Mouse (Mus musculus): ENCODE measurements around the gene Fv1. TPM values are rescaled to one million over a fixed set of nuclear protein-coding genes. Genes with fewer than 3 reads are reported as not detected.

Fv1 gene
- polyA plus RNA-seq, 1 experiment from 2014 or later, result 5.2 TPM

DNA sequence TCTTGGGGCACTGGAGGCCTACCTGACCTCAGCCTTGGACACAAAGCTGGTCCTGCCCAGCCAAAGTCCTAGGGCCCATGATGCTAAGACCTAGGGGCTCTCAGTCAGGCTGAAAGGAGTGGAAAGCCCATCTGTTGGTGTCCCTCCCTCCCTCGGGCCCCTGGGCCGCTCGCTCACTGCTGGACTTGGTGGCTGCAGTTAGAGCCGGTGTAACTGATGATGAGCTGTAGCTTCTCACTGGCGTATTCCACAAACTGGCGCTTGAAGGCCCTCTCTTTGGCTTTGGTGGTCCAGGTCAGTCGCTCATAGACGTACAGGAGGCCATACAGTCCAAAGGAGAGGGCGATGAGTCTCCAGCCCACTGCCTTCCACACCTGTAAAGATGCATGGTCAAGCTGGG lies 9.8 kb downstream of the Fv1 start:
- Histone ChIP-seq H3K27ac (replicated peaks; ENCODE audit: low read depth, low read length) (no peak overlapping the region), H3K27me3 (replicated peaks; ENCODE audit: control insufficient read depth, insufficient read depth, low read length) (no peaks in the 10 kb centered on the region), H3K9ac (ENCODE audit: low read depth, low read length) (no peak overlapping the region), H3K4me1 (ENCODE audit: control insufficient read depth, insufficient read depth, low read length) (no peaks in the 10 kb centered on the region), H3K9me3 (ENCODE audit: control insufficient read depth, low read length) (no peaks in the 10 kb centered on the region), H3K4me2 (ENCODE audit: low read depth, low read length) (no peak overlapping the region), H3K36me3 (ENCODE audit: control insufficient read depth, insufficient read depth, low read length) (peaks cover 85% of the 10 kb centered on the region), H3K4me3 (ENCODE audit: low read depth, low read length) (no peak overlapping the region)
- no peak for ATAC-seq (ENCODE audit: low read depth)
- no peak for DNase-seq (ENCODE audit: low spot score)
- 94% methylated on average over 9 of the region's 9 CpGs for WGBS

DNA sequence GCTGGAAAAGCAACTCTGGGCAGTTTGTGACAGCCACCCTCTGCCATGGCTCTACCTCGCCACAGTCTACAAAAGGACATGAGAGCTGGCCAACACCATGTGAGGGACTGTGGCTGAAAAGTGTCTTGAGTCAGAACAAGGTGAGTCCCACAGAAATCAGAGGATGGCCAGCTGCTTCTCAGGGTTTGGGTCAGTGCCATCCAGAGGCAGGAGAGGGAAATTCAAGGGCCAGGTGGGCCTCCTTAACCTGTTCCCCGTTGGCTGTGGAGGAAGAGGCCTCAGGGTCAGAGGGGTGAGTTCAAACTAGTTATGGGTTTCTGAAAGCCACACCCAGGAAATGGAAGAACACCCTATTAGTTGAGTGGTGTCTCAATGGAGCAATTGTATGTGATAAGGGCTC lies 10.7 kb downstream of the Fv1 start:
- 67% methylated on average over 2 of the region's 2 CpGs for WGBS
- DNase-seq (ENCODE audit: low spot score), result no peak
- Histone ChIP-seq H3K27me3 (replicated peaks; ENCODE audit: control insufficient read depth, insufficient read depth, low read length) (no peaks in the 10 kb centered on the region), H3K9ac (ENCODE audit: low read depth, low read length) (no peak overlapping the region), H3K4me2 (ENCODE audit: low read depth, low read length) (no peak overlapping the region), H3K9me3 (ENCODE audit: control insufficient read depth, low read length) (no peaks in the 10 kb centered on the region), H3K4me1 (ENCODE audit: control insufficient read depth, insufficient read depth, low read length) (no peaks in the 10 kb centered on the region), H3K36me3 (ENCODE audit: control insufficient read depth, insufficient read depth, low read length) (peaks cover 81% of the 10 kb centered on the region), H3K27ac (replicated peaks; ENCODE audit: low read depth, low read length) (no peak overlapping the region), H3K4me3 (ENCODE audit: low read depth, low read length) (no peak overlapping the region)
- no peak for ATAC-seq (ENCODE audit: low read depth)

DNA sequence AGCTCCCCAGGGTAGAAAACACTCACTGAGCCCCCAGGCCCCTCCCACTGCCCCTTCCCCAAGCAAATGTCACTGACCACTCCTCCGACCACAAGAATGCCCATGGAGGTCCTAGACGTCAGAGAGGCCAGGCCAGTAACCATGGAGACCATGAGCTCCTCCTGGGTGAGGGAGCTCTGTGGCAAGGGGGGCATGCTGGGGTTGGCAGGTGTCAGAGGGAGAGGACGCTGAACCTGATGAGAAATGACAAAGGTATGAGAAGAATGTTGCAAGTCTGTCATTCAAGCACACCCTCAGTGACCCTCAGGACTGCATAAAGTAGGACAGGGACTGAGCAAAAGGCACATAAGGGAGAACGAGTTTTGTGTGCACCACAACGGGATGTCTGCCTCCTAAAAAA lies 11.1 kb downstream of the Fv1 start:
- Histone ChIP-seq H3K4me2 (ENCODE audit: low read depth, low read length) (no peak overlapping the region), H3K27ac (replicated peaks; ENCODE audit: low read depth, low read length) (no peak overlapping the region), H3K4me1 (ENCODE audit: control insufficient read depth, insufficient read depth, low read length) (no peaks in the 10 kb centered on the region), H3K9ac (ENCODE audit: low read depth, low read length) (no peak overlapping the region), H3K27me3 (replicated peaks; ENCODE audit: control insufficient read depth, insufficient read depth, low read length) (no peaks in the 10 kb centered on the region), H3K4me3 (ENCODE audit: low read depth, low read length) (no peak overlapping the region), H3K9me3 (ENCODE audit: control insufficient read depth, low read length) (no peaks in the 10 kb centered on the region), H3K36me3 (ENCODE audit: control insufficient read depth, insufficient read depth, low read length) (peaks cover 81% of the 10 kb centered on the region)
- ATAC-seq (ENCODE audit: low read depth) (no peak; the same call in 1 of the 2 replicates), DNase-seq (ENCODE audit: low spot score) (no peak)
- WGBS, result 58% methylated on average over 5 of the region's 5 CpGs

DNA sequence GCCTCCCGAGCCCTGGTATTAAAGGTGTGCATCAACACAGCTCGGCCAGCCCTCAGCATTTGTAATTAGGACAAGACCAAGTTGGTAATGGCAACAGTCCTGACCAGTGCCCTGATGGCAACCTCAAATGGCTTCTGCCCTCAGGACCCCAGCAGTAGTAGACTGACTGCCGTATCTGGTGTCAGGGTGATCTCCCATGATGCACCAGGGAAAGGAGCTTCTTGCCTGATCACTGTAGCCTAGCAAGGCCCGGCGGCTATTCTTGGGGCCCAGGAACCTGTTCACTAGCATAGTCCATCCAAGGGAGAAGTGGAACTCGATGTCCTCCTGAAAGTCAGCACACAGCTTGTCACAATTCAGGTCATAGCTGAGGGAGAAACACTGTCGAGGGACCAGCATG lies 13.0 kb downstream of the Fv1 start:
- H3K9me3 ChIP-seq (ENCODE audit: control insufficient read depth, low read length), result no peaks in the 10 kb centered on the region
- no peak for DNase-seq (ENCODE audit: low spot score)
- H3K9ac ChIP-seq (ENCODE audit: low read depth, low read length), result no peak overlapping the region
- peaks cover 81% of the 10 kb centered on the region for H3K36me3 ChIP-seq (ENCODE audit: control insufficient read depth, insufficient read depth, low read length)
- no peak overlapping the region for H3K4me3 ChIP-seq (ENCODE audit: low read depth, low read length)
- WGBS, result 94% methylated on average over 7 of the region's 7 CpGs
- no peak for ATAC-seq (ENCODE audit: low read depth)
- no peak overlapping the region for H3K27ac ChIP-seq (replicated peaks; ENCODE audit: low read depth, low read length)
- H3K4me2 ChIP-seq (ENCODE audit: low read depth, low read length), result no peak overlapping the region
- no peaks in the 10 kb centered on the region for H3K4me1 ChIP-seq (ENCODE audit: control insufficient read depth, insufficient read depth, low read length)
- H3K27me3 ChIP-seq (replicated peaks; ENCODE audit: control insufficient read depth, insufficient read depth, low read length), result no peaks in the 10 kb centered on the region

DNA sequence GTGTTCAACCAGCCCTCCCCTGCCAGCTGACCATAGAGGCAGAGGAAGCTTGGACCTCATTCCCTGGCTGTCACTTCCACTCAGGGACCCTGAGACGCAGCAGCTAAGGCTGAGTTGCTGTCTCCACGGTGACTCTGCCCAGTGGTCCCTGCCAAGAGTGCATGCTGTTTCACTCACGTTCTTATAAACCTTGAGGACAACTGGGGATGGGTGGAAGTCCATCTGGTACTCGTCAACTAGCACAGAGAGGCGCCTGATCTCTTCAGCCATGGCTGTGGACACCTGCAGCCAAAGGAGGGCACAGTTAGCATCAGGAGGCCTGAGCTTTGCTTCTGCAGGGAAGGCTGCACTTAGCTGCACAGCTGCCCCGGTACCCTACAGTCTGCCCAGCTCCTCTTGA lies 14.3 kb downstream of the Fv1 start:
- Histone ChIP-seq H3K9me3 (ENCODE audit: control insufficient read depth, low read length) (no peaks in the 10 kb centered on the region), H3K4me3 (ENCODE audit: low read depth, low read length) (no peak overlapping the region), H3K27ac (replicated peaks; ENCODE audit: low read depth, low read length) (no peak overlapping the region), H3K4me2 (ENCODE audit: low read depth, low read length) (no peak overlapping the region), H3K36me3 (ENCODE audit: control insufficient read depth, insufficient read depth, low read length) (peaks cover 84% of the 10 kb centered on the region), H3K4me1 (ENCODE audit: control insufficient read depth, insufficient read depth, low read length) (no peaks in the 10 kb centered on the region), H3K9ac (ENCODE audit: low read depth, low read length) (no peak overlapping the region), H3K27me3 (replicated peaks; ENCODE audit: control insufficient read depth, insufficient read depth, low read length) (no peaks in the 10 kb centered on the region)
- 79% methylated on average over 6 of the region's 6 CpGs for WGBS
- DNase-seq (ENCODE audit: low spot score) (no peak), ATAC-seq (ENCODE audit: low read depth) (no peak)

DNA sequence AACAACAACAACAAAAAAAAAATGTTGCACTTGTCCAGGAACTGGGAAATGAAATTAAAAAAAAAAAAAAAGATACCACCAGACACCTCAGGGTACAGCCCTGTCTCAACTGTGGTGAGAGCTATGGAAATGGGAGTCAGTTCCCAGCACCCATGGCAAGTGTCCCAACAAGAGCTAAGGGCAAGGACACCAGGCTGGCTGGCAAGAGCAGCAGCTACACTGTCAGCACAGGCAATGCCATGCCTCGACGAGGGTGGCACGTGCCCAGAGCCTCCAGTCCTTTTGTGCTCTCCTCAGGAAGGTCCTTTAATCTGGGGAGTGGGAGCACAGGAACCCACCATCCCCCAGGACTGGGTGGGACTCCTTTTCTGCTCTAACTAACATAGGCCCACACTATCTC lies 15.4 kb downstream of the Fv1 start:
- Histone ChIP-seq H3K9me3 (ENCODE audit: control insufficient read depth, low read length) (no peaks in the 10 kb centered on the region), H3K9ac (ENCODE audit: low read depth, low read length) (no peak overlapping the region), H3K4me1 (ENCODE audit: control insufficient read depth, insufficient read depth, low read length) (no peaks in the 10 kb centered on the region), H3K27ac (replicated peaks; ENCODE audit: low read depth, low read length) (no peak overlapping the region), H3K27me3 (replicated peaks; ENCODE audit: control insufficient read depth, insufficient read depth, low read length) (no peaks in the 10 kb centered on the region), H3K4me2 (ENCODE audit: low read depth, low read length) (no peak overlapping the region), H3K4me3 (ENCODE audit: low read depth, low read length) (no peak overlapping the region), H3K36me3 (ENCODE audit: control insufficient read depth, insufficient read depth, low read length) (peaks cover 81% of the 10 kb centered on the region)
- 77% methylated on average over 3 of the region's 3 CpGs for WGBS
- DNase-seq (ENCODE audit: low spot score) (no peak), ATAC-seq (ENCODE audit: low read depth) (no peak)

DNA sequence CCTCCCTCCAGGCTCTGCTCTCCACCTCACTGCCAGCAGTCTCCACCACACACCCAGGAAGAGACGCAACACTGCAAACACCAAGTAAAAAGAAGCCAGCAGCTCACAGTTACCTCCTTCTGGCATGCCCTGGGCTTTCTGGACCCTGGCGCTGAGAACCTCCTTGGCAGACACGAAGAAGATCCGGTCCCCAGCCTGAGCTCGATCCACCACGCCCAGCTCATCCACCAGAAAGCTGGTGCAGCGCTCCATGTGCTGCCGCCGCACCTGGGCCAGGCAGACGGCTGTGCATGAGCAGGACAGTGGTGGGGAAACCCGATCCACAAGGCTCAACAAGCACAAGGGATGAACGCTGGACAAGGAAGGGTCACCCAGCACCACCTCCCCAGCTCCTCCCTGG lies 17.4 kb downstream of the Fv1 start:
- Histone ChIP-seq H3K27me3 (replicated peaks; ENCODE audit: control insufficient read depth, insufficient read depth, low read length) (no peaks in the 10 kb centered on the region), H3K36me3 (ENCODE audit: control insufficient read depth, insufficient read depth, low read length) (peaks cover 82% of the 10 kb centered on the region), H3K27ac (replicated peaks; ENCODE audit: low read depth, low read length) (no peak overlapping the region), H3K4me3 (ENCODE audit: low read depth, low read length) (no peak overlapping the region), H3K4me2 (ENCODE audit: low read depth, low read length) (no peak overlapping the region), H3K9me3 (ENCODE audit: control insufficient read depth, low read length) (no peaks in the 10 kb centered on the region), H3K9ac (ENCODE audit: low read depth, low read length) (no peak overlapping the region), H3K4me1 (ENCODE audit: control insufficient read depth, insufficient read depth, low read length) (no peaks in the 10 kb centered on the region)
- ATAC-seq (ENCODE audit: low read depth), result no peak
- no peak for DNase-seq (ENCODE audit: low spot score)
- 91% methylated on average over 12 of the region's 12 CpGs for WGBS

DNA sequence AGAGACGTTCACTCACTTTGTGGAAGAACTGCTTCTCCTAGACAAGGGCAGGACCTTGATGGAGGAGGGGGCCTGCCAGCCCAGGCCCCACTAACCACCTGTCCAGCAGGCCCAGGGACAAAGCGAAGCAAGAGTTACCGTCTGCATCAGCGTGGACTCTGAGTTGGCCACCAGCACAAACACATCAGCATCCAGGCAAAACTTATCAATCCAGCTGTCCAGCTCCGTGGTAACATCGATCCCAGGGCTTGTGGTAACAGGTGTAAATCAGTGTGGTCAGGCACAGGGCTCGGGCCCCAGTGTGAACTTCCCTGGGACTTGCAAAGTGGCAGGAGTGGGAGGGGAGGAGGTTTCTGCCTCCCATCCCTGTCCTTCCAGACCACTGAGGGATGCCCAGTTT lies 18.5 kb downstream of the Fv1 start:
- 91% methylated on average over 7 of the region's 7 CpGs for WGBS
- H3K4me3 ChIP-seq (ENCODE audit: low read depth, low read length), result no peak overlapping the region
- DNase-seq (ENCODE audit: low spot score) (no peak), ATAC-seq (ENCODE audit: low read depth) (no peak)
- no peak overlapping the region for H3K9ac ChIP-seq (ENCODE audit: low read depth, low read length)
- H3K27me3 ChIP-seq (replicated peaks; ENCODE audit: control insufficient read depth, insufficient read depth, low read length), result no peaks in the 10 kb centered on the region
- peaks cover 81% of the 10 kb centered on the region for H3K36me3 ChIP-seq (ENCODE audit: control insufficient read depth, insufficient read depth, low read length)
- no peak overlapping the region for H3K4me2 ChIP-seq (ENCODE audit: low read depth, low read length)
- no peaks in the 10 kb centered on the region for H3K9me3 ChIP-seq (ENCODE audit: control insufficient read depth, low read length)
- no peak overlapping the region for H3K27ac ChIP-seq (replicated peaks; ENCODE audit: low read depth, low read length)
- H3K4me1 ChIP-seq (ENCODE audit: control insufficient read depth, insufficient read depth, low read length), result no peaks in the 10 kb centered on the region

DNA sequence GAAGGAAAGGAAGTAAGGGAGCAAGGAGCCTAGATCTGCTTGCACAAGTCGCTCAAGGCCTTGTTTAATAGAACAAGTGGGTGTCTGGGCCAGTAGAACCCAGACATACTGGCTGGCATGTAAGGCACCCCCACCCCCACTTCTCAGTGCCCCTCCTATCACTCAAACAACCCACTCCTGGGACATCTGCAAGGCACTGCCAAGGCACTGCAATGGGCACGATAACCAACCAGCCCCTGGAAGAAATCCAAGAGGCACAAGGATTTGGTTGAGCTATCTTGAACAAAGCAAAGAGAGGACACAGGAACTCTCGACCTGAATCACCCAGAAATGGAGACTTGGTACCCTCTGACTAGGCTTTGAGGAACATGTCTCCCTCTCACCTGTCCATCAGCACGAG lies 19.5 kb downstream of the Fv1 start:
- Histone ChIP-seq H3K4me1 (ENCODE audit: control insufficient read depth, insufficient read depth, low read length) (no peaks in the 10 kb centered on the region), H3K4me2 (ENCODE audit: low read depth, low read length) (no peak overlapping the region), H3K9ac (ENCODE audit: low read depth, low read length) (no peak overlapping the region), H3K4me3 (ENCODE audit: low read depth, low read length) (no peak overlapping the region), H3K27me3 (replicated peaks; ENCODE audit: control insufficient read depth, insufficient read depth, low read length) (no peaks in the 10 kb centered on the region), H3K9me3 (ENCODE audit: control insufficient read depth, low read length) (no peaks in the 10 kb centered on the region), H3K27ac (replicated peaks; ENCODE audit: low read depth, low read length) (no peak overlapping the region), H3K36me3 (ENCODE audit: control insufficient read depth, insufficient read depth, low read length) (peaks cover 81% of the 10 kb centered on the region)
- DNase-seq (ENCODE audit: low spot score) (no peak), ATAC-seq (ENCODE audit: low read depth) (no peak)
- WGBS, result 93% methylated on average over 4 of the region's 4 CpGs
